Mouse (Mus musculus) myocyte (in vitro differentiated cells): ENCODE measurements around the gene Lin37. TPM values are rescaled to one million over a fixed set of nuclear protein-coding genes. Genes with fewer than 3 reads are reported as not detected.

Experiments used
- H3K27me3 ChIP-seq: one replicate; pipeline ENCODE4 v1.6.1; 2011; ENCODE audit not compliant: control insufficient read depth, insufficient read depth, insufficient read length
- H3K36me3 ChIP-seq: one replicate; pipeline ENCODE4 v1.6.1; 2011; ENCODE audit not compliant: control insufficient read depth, insufficient read depth
- H3K4me2 ChIP-seq: one replicate; pipeline ENCODE4 v1.6.1; 2011; ENCODE audit warnings: low read depth, control low read depth
- H3K4me3 ChIP-seq: one replicate; pipeline ENCODE4 v1.5.1; 2011; ENCODE audit warnings: mild to moderate bottlenecking, control low read depth, moderate library complexity
- H3K79me2 ChIP-seq: one replicate; pipeline ENCODE4 v1.6.1; 2011; ENCODE audit not compliant: control insufficient read depth, insufficient read depth
- H3ac ChIP-seq: one replicate; pipeline ENCODE4 v1.6.1; 2011; ENCODE audit not compliant: control insufficient read depth, insufficient read length
- CEBPB ChIP-seq: IDR thresholded peaks from 2 replicates; pipeline ENCODE4 v1.6.1; 2011; ENCODE audit warnings: mild to moderate bottlenecking, moderate library complexity; ENCODE audit not compliant: poor library complexity, insufficient read depth, severe bottlenecking
- E2F4 ChIP-seq: IDR thresholded peaks from one replicate; pipeline ENCODE4 v1.6.1; 2011; ENCODE audit warnings: mild to moderate bottlenecking, control low read depth, moderate library complexity; ENCODE audit not compliant: insufficient read depth
- MAX ChIP-seq: IDR thresholded peaks from one replicate; pipeline ENCODE4 v1.6.1; 2011; ENCODE audit warnings: low read depth, mild to moderate bottlenecking, control low read depth
- MYOD1 ChIP-seq, 3 experiments: IDR thresholded peaks; one replicate each; pipeline ENCODE4 v1.6.1; 2011; ENCODE audit warnings: control low read depth in 2 of 3, low read depth in 2 of 3, mild to moderate bottlenecking in 2 of 3, moderate library complexity in 1 of 3; ENCODE audit not compliant: insufficient read length in 2 of 3, control insufficient read depth in 1 of 3
- MYOG ChIP-seq, 3 experiments: IDR thresholded peaks; one replicate each; pipeline ENCODE4 v1.6.1; 2011; ENCODE audit warnings: control low read depth in 2 of 3, low read depth in 2 of 3, mild to moderate bottlenecking in 2 of 3; ENCODE audit not compliant: insufficient read length in 2 of 3, control insufficient read depth in 1 of 3, insufficient read depth in 1 of 3
- POLR2A ChIP-seq: IDR thresholded peaks from one replicate; pipeline ENCODE4 v1.6.1; 2011; ENCODE audit warnings: low read depth, mild to moderate bottlenecking, control low read depth, moderate library complexity; ENCODE audit not compliant: insufficient read length
- POLR2AphosphoS2 ChIP-seq: IDR thresholded peaks from one replicate; pipeline ENCODE4 v1.6.1; 2011; ENCODE audit warnings: low read depth, control low read depth; ENCODE audit not compliant: insufficient read length
- REST ChIP-seq: IDR thresholded peaks from one replicate; pipeline ENCODE4 v1.6.1; 2011; ENCODE audit warnings: mild to moderate bottlenecking, control low read depth, moderate library complexity; ENCODE audit not compliant: insufficient read depth, insufficient read length
- SRF ChIP-seq: IDR thresholded peaks from one replicate; pipeline ENCODE4 v1.6.1; 2011; ENCODE audit warnings: low read depth; ENCODE audit not compliant: control insufficient read depth, insufficient read length
- TCF12 ChIP-seq: IDR thresholded peaks from one replicate; pipeline ENCODE4 v1.6.1; 2011; ENCODE audit warnings: mild to moderate bottlenecking, control low read depth; ENCODE audit not compliant: poor library complexity, insufficient read depth, severe bottlenecking
- TCF3 ChIP-seq: IDR thresholded peaks from one replicate; pipeline ENCODE4 v1.6.1; 2011; ENCODE audit warnings: low read depth, control low read depth; ENCODE audit not compliant: insufficient read length
- USF1 ChIP-seq: IDR thresholded peaks from one replicate; pipeline ENCODE4 v1.6.1; 2011; ENCODE audit warnings: low read depth, mild to moderate bottlenecking, control low read depth, moderate library complexity
- polyA plus RNA-seq: library from polyadenylated mRNA; unstranded; fragments of >200 nt; fragmentation: generic; extraction: Trizol; gene quantifications from one replicate; pipeline ENCODE4 v1.2.1, GENCODE M21; 2012; ENCODE audit warnings: missing spikeins

The Lin37 gene
- polyA plus RNA-seq, 1 experiment = 55.3 TPM

GRCm38 (mm10) chr7:30572969-30573368 lies 13.3 kb upstream of the Lin37 start:
- Histone ChIP-seq H3K4me3 (no peak overlapping the region), H3K36me3 (peaks cover 32% of the 10 kb centered on the region), H3ac (no peak overlapping the region), H3K27me3 (no peaks in the 10 kb centered on the region), H3K79me2 (no peaks in the 10 kb centered on the region), H3K4me2 (no peak overlapping the region)
- TF ChIP-seq MAX (no peak), CEBPB (no peak), SRF (no peak), MYOG (IDR thresholded peaks at IDR 0.05; ENCODE audit: control insufficient read depth in 1 of 3, insufficient read depth in 1 of 3, insufficient read length in 2 of 3, low read depth in 2 of 3) (peak; percentile 14 to 93 (median 61)), USF1 (no peak), POLR2A (no peak), REST (no peak), TCF12 (peak; percentile 30), MYOD1 (IDR thresholded peaks at IDR 0.05; ENCODE audit: control insufficient read depth in 1 of 3, insufficient read length in 2 of 3, low read depth in 2 of 3) (peak; percentile 68 to 93 (median 87)), TCF3 (peak; percentile 36), POLR2AphosphoS2 (no peak)

- peaks cover 30% of the 10 kb centered on the region for H3K36me3 ChIP-seq
- H3ac ChIP-seq = no peak overlapping the region
- no peaks in the 10 kb centered on the region for H3K27me3 ChIP-seq
- H3K79me2 ChIP-seq = no peaks in the 10 kb centered on the region
- TF ChIP-seq POLR2AphosphoS2 = no peak
- TF ChIP-seq E2F4 = no peak
- TF ChIP-seq SRF = no peak
- no peak for TF ChIP-seq TCF3
- no peak for TF ChIP-seq MAX
- TF ChIP-seq CEBPB = no peak
- TF ChIP-seq TCF12 = no peak
- TF ChIP-seq POLR2A = no peak
- no peak for TF ChIP-seq REST
- TF ChIP-seq MYOG (IDR thresholded peaks at IDR 0.05; ENCODE audit: control insufficient read depth in 1 of 3, insufficient read depth in 1 of 3, insufficient read length in 2 of 3, low read depth in 2 of 3) = no peak
- TF ChIP-seq MYOD1 (IDR thresholded peaks at IDR 0.05; ENCODE audit: control insufficient read depth in 1 of 3, insufficient read length in 2 of 3, low read depth in 2 of 3) = no peak
- no peak for TF ChIP-seq USF1
- no peak overlapping the region for H3K4me2 ChIP-seq
- no peak overlapping the region for H3K4me3 ChIP-seq
Observed at GRCm38 (mm10) chr7:30572389-30572788, 12.8 kb upstream of the Lin37 start.

- Histone ChIP-seq H3K27me3 (no peaks in the 10 kb centered on the region), H3K36me3 (peaks cover 17% of the 10 kb centered on the region), H3ac (no peak overlapping the region), H3K4me3 (no peak overlapping the region), H3K79me2 (peaks cover 2% of the 10 kb centered on the region), H3K4me2 (no peak overlapping the region)
- TF ChIP-seq POLR2A (peak; percentile 20), POLR2AphosphoS2 (peak; percentile 76), MYOD1 (IDR thresholded peaks at IDR 0.05; ENCODE audit: control insufficient read depth in 1 of 3, insufficient read length in 2 of 3, low read depth in 2 of 3) (no peak), TCF12 (no peak), CEBPB (no peak), MYOG (IDR thresholded peaks at IDR 0.05; ENCODE audit: control insufficient read depth in 1 of 3, insufficient read depth in 1 of 3, insufficient read length in 2 of 3, low read depth in 2 of 3) (no peak), E2F4 (no peak), TCF3 (no peak), REST (no peak), USF1 (no peak), SRF (no peak), MAX (no peak)
Observed at GRCm38 (mm10) chr7:30567555-30567954, 7.9 kb upstream of the Lin37 start.

GRCm38 (mm10) chr7:30566033-30566432 lies 6.4 kb upstream of the Lin37 start:
- no peak overlapping the region for H3ac ChIP-seq
- TF ChIP-seq MAX = no peak
- TF ChIP-seq TCF12 = no peak
- no peak for TF ChIP-seq POLR2A
- TF ChIP-seq SRF = no peak
- no peak for TF ChIP-seq MYOG (IDR thresholded peaks at IDR 0.05; ENCODE audit: control insufficient read depth in 1 of 3, insufficient read depth in 1 of 3, insufficient read length in 2 of 3, low read depth in 2 of 3)
- no peak for TF ChIP-seq USF1
- no peak for TF ChIP-seq MYOD1 (IDR thresholded peaks at IDR 0.05; ENCODE audit: control insufficient read depth in 1 of 3, insufficient read length in 2 of 3, low read depth in 2 of 3)
- TF ChIP-seq E2F4 = no peak
- TF ChIP-seq POLR2AphosphoS2 = no peak
- no peak for TF ChIP-seq CEBPB
- H3K4me3 ChIP-seq = no peak overlapping the region
- peaks cover 16% of the 10 kb centered on the region for H3K79me2 ChIP-seq
- peaks cover 9% of the 10 kb centered on the region for H3K36me3 ChIP-seq
- no peaks in the 10 kb centered on the region for H3K27me3 ChIP-seq
- no peak overlapping the region for H3K4me2 ChIP-seq

GRCm38 (mm10) chr7:30564970-30565571 lies 5.4 kb upstream of the Lin37 start, which contains the start of gene Igflr1:
Igflr1 (plus strand) TSS chr7:30565427.
- H3K4me3 ChIP-seq = peak within 1 kb of the TSS; percentile 86

More at GRCm38 (mm10) chr7:30564970-30565571, 5.4 kb upstream of the Lin37 start, which contains the start of gene Igflr1:
- no peak for TF ChIP-seq REST
- no peak for TF ChIP-seq MAX
- TF ChIP-seq SRF = no peak
- no peak for TF ChIP-seq E2F4
- no peak for TF ChIP-seq TCF3
- TF ChIP-seq TCF12 = no peak
- TF ChIP-seq USF1 = no peak
- Histone ChIP-seq H3K79me2 (peaks cover 16% of the 10 kb centered on the region), H3K4me2 (peak within 1 kb of the TSS; percentile 81), H3ac (no peak within 1 kb of the TSS), H3K36me3 (peaks cover 5% of the 10 kb centered on the region), H3K27me3 (no peaks in the 10 kb centered on the region)
